Mouse (Mus musculus) heart, postnatal 36 days (tissue): ENCODE measurements around the gene Ppp4r4. TPM values are rescaled to one million over a fixed set of nuclear protein-coding genes. Genes with fewer than 3 reads are reported as not detected.
"Not testable (repeated sequence)": the region's sequence is repeated elsewhere in the genome, so short reads cannot be mapped to it uniquely, and the experiment has no call there.

Experiments used
- DNase-seq, 2 experiments: peaks; one replicate each; pipeline ENCODE4 v3.0.0; 2021 to 2022
- intact Hi-C: fragments of 180-260 bp; cut with DNase I; formaldehyde crosslinking; loops from one replicate; pipeline ENCODE4 v1.15.1; 2025
- total RNA-seq, 2 experiments: library from RNA; stranded (reverse); gene quantifications; 2 replicates each; pipeline ENCODE4 v1.2.3; 2021

The Ppp4r4 gene
- under 1 TPM; 0.33 to 0.53 TPM for total RNA-seq

GRCm38 (mm10) chr12:103532020-103532648 lies at the start of gene Ppp4r4:
Ppp4r4 (plus strand) TSS chr12:103532283.
- peak; percentile 89 for DNase-seq
- intact Hi-C loops = no loop called here

DNA sequence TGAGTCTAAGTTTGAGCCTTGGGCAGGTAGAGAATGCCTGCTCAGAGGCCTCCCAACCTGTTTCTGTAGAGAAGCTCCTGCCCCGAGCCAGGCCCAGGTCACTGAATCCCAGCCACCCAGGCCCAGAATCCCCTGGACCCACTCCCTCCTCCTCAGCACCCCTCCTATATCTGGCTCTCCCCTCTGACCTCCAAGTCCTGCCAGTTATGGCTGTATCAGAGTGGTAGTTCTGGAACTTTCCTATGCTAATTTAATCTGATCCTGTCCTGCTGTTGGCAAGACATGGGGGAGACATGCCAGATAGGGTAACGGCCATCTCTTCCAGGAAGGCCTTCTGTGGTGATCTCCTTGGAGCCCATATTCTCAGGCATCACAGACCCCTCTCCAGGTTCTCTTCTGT lies 49.3 kb upstream of the Ppp4r4 start:
- intact Hi-C loops = no loop called here
- DNase-seq = no peak

GRCm38 (mm10) chr12:103484200-103484972 lies 47.7 kb upstream of the Ppp4r4 start:
- DNase-seq, intact Hi-C loops: not testable (repeated sequence)

GRCm38 (mm10) chr12:103486726-103487125 lies 45.4 kb upstream of the Ppp4r4 start:
- DNase-seq = peak; percentile 39 to 44
- intact Hi-C loops = no loop called here

DNA sequence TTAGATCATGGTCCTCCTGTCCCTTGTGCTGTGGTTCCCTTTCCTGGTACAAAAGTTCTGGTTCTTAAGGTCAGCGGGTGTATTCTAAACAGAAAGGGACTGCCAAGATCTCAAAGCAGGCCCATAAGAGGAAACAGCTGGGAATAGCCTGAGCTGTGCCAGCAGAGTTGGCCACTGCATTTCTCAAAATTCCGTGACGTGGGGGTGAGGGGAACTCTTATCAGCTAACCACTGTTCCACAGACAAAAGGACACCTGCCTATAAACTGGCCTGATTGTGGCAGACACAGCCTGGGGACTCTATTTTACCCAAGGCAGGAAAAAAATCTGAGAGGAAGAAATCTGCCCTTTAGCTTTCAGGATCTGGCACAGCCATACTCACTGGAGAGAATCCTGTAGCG lies 44.8 kb upstream of the Ppp4r4 start:
- intact Hi-C loops = no loop called here

GRCm38 (mm10) chr12:103487750-103488149 lies 44.3 kb upstream of the Ppp4r4 start:
- intact Hi-C loops = no loop called here
- DNase-seq = no peak

More for the DNA sequence above, 44.8 kb upstream of the Ppp4r4 start:
- peak; percentile 57 to 71 for DNase-seq

DNA sequence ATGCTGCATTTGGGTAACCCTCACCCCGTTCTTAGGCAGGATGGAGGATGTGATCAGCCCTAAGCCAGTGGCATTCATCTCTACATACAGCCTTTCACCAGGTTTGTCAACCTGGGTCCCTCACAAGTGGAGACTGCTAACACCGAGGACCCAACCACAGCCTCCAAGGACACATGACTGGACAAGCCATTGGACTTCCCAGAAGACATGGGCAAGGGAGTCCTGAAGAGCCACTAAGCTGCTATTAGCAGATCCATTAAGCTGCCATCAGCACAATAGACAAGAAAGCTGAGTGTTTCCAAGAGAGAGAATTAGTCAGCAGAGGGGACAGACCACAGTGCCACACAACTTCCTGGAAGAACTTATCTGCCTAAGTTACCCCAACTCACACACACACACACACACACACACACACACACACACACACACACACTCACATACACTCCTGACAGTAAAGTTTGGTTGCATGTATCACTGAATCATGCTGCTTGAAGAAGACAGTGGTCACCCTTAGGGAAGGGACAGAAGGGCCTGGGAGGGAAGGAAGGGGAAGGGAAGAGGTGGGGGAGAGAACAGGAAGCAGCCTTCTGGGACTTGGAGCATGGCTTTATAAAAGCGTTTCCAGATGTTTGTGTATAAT lies 40.9 kb upstream of the Ppp4r4 start:
- intact Hi-C loops = no loop called here
- no peak for DNase-seq

DNA sequence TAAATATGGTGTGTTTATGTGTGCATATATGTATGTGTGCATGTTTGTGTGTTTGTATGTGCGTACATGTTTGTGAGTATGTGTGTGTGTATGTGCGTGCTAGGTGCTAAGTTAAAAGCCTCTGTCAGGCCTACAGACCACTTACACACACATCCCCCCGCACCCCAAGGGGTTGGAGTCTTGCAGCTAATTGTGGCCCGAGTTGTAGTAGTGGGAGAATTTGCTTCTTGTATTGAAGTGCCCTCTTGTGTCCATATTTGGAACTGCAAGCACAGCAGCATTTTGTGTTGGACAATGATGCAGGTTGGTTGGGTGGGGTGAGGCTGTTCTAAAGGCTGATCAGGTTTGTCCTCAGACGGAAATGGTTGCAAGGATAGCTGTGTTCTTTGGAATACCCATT lies 39.3 kb upstream of the Ppp4r4 start:
- intact Hi-C loops = loop anchor here (1.0 kb wide), 1 partner anchor 66 kb away; no protein-coding TSS in a partner anchor
- peak; percentile 82 to 83 for DNase-seq

- intact Hi-C loops = loop anchor here (2.0 kb wide), 1 partner anchor 354 kb away; no protein-coding TSS in a partner anchor
- DNase-seq = peak; percentile 51 to 74
Observed at GRCm38 (mm10) chr12:103494486-103494885, 37.6 kb upstream of the Ppp4r4 start.

- no peak for DNase-seq
- intact Hi-C loops = no loop called here
Observed at GRCm38 (mm10) chr12:103498768-103499167, 33.3 kb upstream of the Ppp4r4 start.

GRCm38 (mm10) chr12:103499261-103499660 lies 32.8 kb upstream of the Ppp4r4 start:
- no peak for DNase-seq
- intact Hi-C loops = no loop called here

- intact Hi-C loops = no loop called here
- no peak for DNase-seq
Observed at GRCm38 (mm10) chr12:103503300-103503699, 28.8 kb upstream of the Ppp4r4 start.

- DNase-seq = no peak
- intact Hi-C loops = no loop called here
Observed at GRCm38 (mm10) chr12:103504402-103504801, 27.7 kb upstream of the Ppp4r4 start.

DNA sequence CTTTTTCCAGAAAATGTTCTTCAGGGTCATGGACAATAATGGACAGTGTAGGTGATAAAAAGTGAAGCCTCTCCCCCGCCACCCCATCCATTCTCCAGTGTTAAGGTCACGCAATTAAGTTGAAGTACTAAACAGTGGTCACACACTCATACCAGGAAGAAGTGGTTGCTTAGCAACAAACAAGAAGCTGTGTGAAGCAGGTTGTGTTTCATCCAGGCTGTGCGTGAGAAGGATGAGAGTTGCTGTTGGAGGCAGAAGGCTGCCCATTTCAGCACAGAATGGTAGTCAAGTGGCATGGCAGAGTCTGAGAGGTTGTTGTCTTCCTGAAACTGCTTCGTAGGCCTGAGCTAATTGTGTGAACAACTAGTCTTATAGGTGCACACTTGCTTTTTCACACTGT lies 23.7 kb upstream of the Ppp4r4 start:
- intact Hi-C loops = no loop called here
- no peak for DNase-seq

GRCm38 (mm10) chr12:103509893-103510292 lies 22.2 kb upstream of the Ppp4r4 start:
- DNase-seq = no peak
- intact Hi-C loops = no loop called here

- DNase-seq = no peak
- intact Hi-C loops = no loop called here
Observed at GRCm38 (mm10) chr12:103511586-103511985, 20.5 kb upstream of the Ppp4r4 start.

GRCm38 (mm10) chr12:103513039-103513438 lies 19.0 kb upstream of the Ppp4r4 start:
- DNase-seq = no peak
- intact Hi-C loops = no loop called here

GRCm38 (mm10) chr12:103513451-103513871 lies 18.6 kb upstream of the Ppp4r4 start:
- DNase-seq = no peak
- intact Hi-C loops = no loop called here

DNA sequence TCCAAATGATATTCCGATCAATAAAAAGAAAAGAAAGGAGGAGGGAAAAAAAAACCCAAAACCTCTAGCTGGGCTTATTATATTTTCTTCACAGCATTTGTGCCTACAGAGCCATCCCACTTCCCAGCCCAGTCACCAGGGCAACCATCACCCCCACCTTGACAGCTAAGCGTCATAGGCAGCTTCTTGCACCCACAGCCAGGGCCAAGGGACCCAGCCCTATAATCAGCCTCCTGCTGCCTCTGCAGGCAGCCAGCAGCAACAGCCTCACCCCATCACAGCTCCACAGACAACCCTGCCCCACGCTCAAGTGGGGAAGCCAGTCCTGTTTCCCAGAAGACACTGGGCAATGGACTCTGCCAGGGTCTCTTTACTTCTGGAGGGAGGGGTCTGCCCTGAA lies 17.7 kb upstream of the Ppp4r4 start:
- intact Hi-C loops = no loop called here
- no peak for DNase-seq

GRCm38 (mm10) chr12:103515638-103516037 lies 16.4 kb upstream of the Ppp4r4 start:
- intact Hi-C loops = no loop called here
- no peak for DNase-seq

DNA sequence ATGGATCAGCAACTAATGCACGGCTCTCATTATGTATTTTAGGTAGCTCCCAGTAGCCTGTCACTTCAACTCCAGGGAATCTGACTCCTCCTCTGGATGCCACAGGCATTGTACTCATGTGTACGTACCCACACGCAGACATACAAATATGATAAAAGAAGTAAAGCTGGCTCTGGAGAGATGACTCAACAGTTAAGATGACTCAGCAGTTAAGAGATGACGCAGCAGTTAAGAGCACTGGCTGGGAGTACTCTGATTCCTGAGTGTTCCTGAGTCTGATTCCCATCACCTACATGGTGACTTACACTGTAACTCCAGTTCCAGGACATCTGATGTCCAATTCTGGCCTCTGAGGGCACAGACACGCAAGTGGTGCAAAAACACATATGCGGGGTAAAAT lies 13.4 kb upstream of the Ppp4r4 start:
- intact Hi-C loops = no loop called here
- DNase-seq = no peak

- no peak for DNase-seq
- intact Hi-C loops = no loop called here
Observed at GRCm38 (mm10) chr12:103530596-103530995, 1.5 kb upstream of the Ppp4r4 start.
